ENCODE assay signal across 12 mouse cellular contexts in genomic region chr4:106976576-106976975, GRCm38 (mm10).
DNase-seq lines count a peak whose midpoint lies in the region; ATAC-seq and TF ChIP-seq lines count a peak whose summit lies in the region.
"Had no signal": no experiment of that assay in that cellular context is flagged by ENCODE, and none has a peak within 500 bp of the region (broad histone marks: within the 10 kb centered on the region; RNA-seq: fewer than 3 reads in every experiment).

No protein-coding gene starts in this region.

- H3K27me3 ChIP-seq in kidney, postnatal 0 days (ENCODE audit: insufficient read depth, low read length), result no peaks in the 10 kb centered on the region
- no peaks in the 10 kb centered on the region for H3K27me3 ChIP-seq in forebrain, embryonic 16.5 days (replicated peaks; ENCODE audit: control insufficient read depth, insufficient read depth, low read length)
- no peaks in the 10 kb centered on the region for H3K27me3 ChIP-seq in limb, embryonic 13.5 days
- no peaks in the 10 kb centered on the region for H3K27me3 ChIP-seq in stomach, embryonic 16.5 days (ENCODE audit: control insufficient read depth, insufficient read depth, low read length)
- H3K27me3 ChIP-seq: liver, embryonic 15.5 days had no signal

- no peak overlapping the region for H3K4me3 ChIP-seq in kidney, postnatal 0 days (replicated peaks; ENCODE audit: low read depth, low read length)
- no peak overlapping the region for H3K4me3 ChIP-seq in forebrain, embryonic 16.5 days (replicated peaks; ENCODE audit: low read length)
- H3K4me3 ChIP-seq in limb, embryonic 13.5 days, result no peak overlapping the region
- no peak overlapping the region for H3K4me3 ChIP-seq in stomach, embryonic 16.5 days (replicated peaks; ENCODE audit: low read length)
- H3K4me3 ChIP-seq: erythroblast, embryonic 14.5 days; left cerebral cortex, adult 2 months; liver, embryonic 15.5 days had no signal

- no peak for TF ChIP-seq CTCF in kidney, postnatal 0 days (IDR thresholded peaks at IDR 0.05; ENCODE audit: low read depth)

- peak overlapping the region; percentile 40; the same call in 1 of the 2 replicates for H3K9ac ChIP-seq in kidney, postnatal 0 days (ENCODE audit: low read depth, low read length)
- no peak overlapping the region for H3K9ac ChIP-seq in forebrain, embryonic 16.5 days (replicated peaks; ENCODE audit: low read depth, low read length)
- H3K9ac ChIP-seq in limb, embryonic 13.5 days, result 0 out of 2 replicates have a peak overlapping the region, but pooled peaks have one; percentile 35
- H3K9ac ChIP-seq in stomach, embryonic 16.5 days (ENCODE audit: low read length), result 0 out of 2 replicates have a peak overlapping the region, but pooled peaks have one; percentile 31
- H3K9ac ChIP-seq: liver, embryonic 15.5 days had no signal

- no peak for ATAC-seq in kidney, postnatal 0 days (replicated peaks; ENCODE audit: low FRiP score, low read depth)
- ATAC-seq in forebrain, embryonic 16.5 days, result peak; percentile 34; the same call in 1 of the 2 replicates
- ATAC-seq in limb, embryonic 13.5 days (ENCODE audit: low FRiP score, low read depth), result no peak
- ATAC-seq in stomach, embryonic 16.5 days (ENCODE audit: insufficient read depth, low FRiP score), result no peak

- no peak overlapping the region for H3K4me2 ChIP-seq in kidney, postnatal 0 days (ENCODE audit: low read length)
- H3K4me2 ChIP-seq in forebrain, embryonic 16.5 days (ENCODE audit: low read length), result no peak overlapping the region
- H3K4me2 ChIP-seq in limb, embryonic 13.5 days (replicated peaks), result no peak overlapping the region
- H3K4me2 ChIP-seq in stomach, embryonic 16.5 days (ENCODE audit: low read depth, low read length), result no peak overlapping the region
- H3K4me2 ChIP-seq: liver, embryonic 15.5 days had no signal

- H3K27ac ChIP-seq in kidney, postnatal 0 days, result 0 out of 2 replicates have a peak overlapping the region, but pooled peaks have one; percentile 8
- H3K27ac ChIP-seq in forebrain, embryonic 16.5 days (ENCODE audit: low read length), result peak overlapping the region; percentile 71
- H3K27ac ChIP-seq in limb, embryonic 13.5 days, result no peak overlapping the region
- peak overlapping the region; percentile 31 for H3K27ac ChIP-seq in stomach, embryonic 16.5 days (ENCODE audit: low read length)
- H3K27ac ChIP-seq: liver, embryonic 15.5 days had no signal

- WGBS in kidney, postnatal 0 days, result 57% methylated on average over 2 of the region's 2 CpGs
- 61% methylated on average over 2 of the region's 2 CpGs for whole genome bisulfite sequencing in forebrain, embryonic 16.5 days
- 48% methylated on average over 2 of the region's 2 CpGs for WGBS in limb, embryonic 13.5 days
- WGBS in stomach, embryonic 16.5 days, result 57% methylated on average over 2 of the region's 2 CpGs

- DNase-seq in kidney, postnatal 0 days (ENCODE audit: low spot score), result no peak
- no peak for DNase-seq in kidney, postnatal 25 days
- DNase-seq in cerebellum, postnatal 10 days, result no peak
- DNase-seq in layer of hippocampus, postnatal 10 days (ENCODE audit: low spot score in 2 of 2), result no peak
- DNase-seq: cerebellum, postnatal 14 days; kidney, adult 11 months had no signal

- no peaks in the 10 kb centered on the region for H3K36me3 ChIP-seq in kidney, postnatal 0 days (ENCODE audit: insufficient read depth, low read length)
- no peaks in the 10 kb centered on the region for H3K36me3 ChIP-seq in forebrain, embryonic 16.5 days (ENCODE audit: control insufficient read depth, insufficient read depth)
- peaks cover 9% of the 10 kb centered on the region for H3K36me3 ChIP-seq in limb, embryonic 13.5 days
- no peaks in the 10 kb centered on the region for H3K36me3 ChIP-seq in stomach, embryonic 16.5 days (ENCODE audit: control insufficient read depth, insufficient read depth, low read length)

- no peaks in the 10 kb centered on the region for H3K9me3 ChIP-seq in kidney, postnatal 0 days (replicated peaks; ENCODE audit: low read length)
- H3K9me3 ChIP-seq in forebrain, embryonic 16.5 days (ENCODE audit: control insufficient read depth, low read length), result no peaks in the 10 kb centered on the region
- H3K9me3 ChIP-seq in limb, embryonic 13.5 days, result no peaks in the 10 kb centered on the region
- no peaks in the 10 kb centered on the region for H3K9me3 ChIP-seq in stomach, embryonic 16.5 days (replicated peaks; ENCODE audit: control insufficient read depth, low read length)
- H3K9me3 ChIP-seq: liver, embryonic 15.5 days had no signal

- peaks cover 51% of the 10 kb centered on the region for H3K4me1 ChIP-seq in kidney, postnatal 0 days (replicated peaks; ENCODE audit: insufficient read depth, low read length)
- H3K4me1 ChIP-seq in forebrain, embryonic 16.5 days (replicated peaks; ENCODE audit: control insufficient read depth, insufficient read depth, low read length), result peaks cover 51% of the 10 kb centered on the region
- H3K4me1 ChIP-seq in limb, embryonic 13.5 days, result peaks cover 99% of the 10 kb centered on the region
- peaks cover 71% of the 10 kb centered on the region for H3K4me1 ChIP-seq in stomach, embryonic 16.5 days (ENCODE audit: control insufficient read depth, insufficient read depth, low read length)
